Mouse (Mus musculus) liver, adult 2 months (tissue): ENCODE measurements at regions not wholly inside any gene's neighbourhood (a gene's known extent, or its start where the extent isn't known, plus 50 kb on each side); places are given as distances from the start of the nearest gene placed in this dataset.

ENCODE experiments used
- DNase-seq: peaks from one replicate; pipeline ENCODE4 v3.0.0-alpha.2; 2011; ENCODE audit warnings: low read depth, low spot score; ENCODE audit errors: extremely low read depth
- H3K27ac ChIP-seq: fragments of 200-500 bp; replicated peaks from 2 replicates; pipeline ENCODE4 v1.5.1; 2012; ENCODE audit warnings: low read depth, mild to moderate bottlenecking, control low read depth, inconsistent platforms, low read length; ENCODE audit not compliant: insufficient read depth
- H3K27me3 ChIP-seq: fragments of 200-500 bp; 2 replicates; pipeline ENCODE4 v1.6.1; 2012; ENCODE audit warnings: mild to moderate bottlenecking, moderate library complexity, low read length, inconsistent platforms; ENCODE audit not compliant: control insufficient read depth, insufficient read depth
- H3K36me3 ChIP-seq: fragments of 200-500 bp; 2 replicates; pipeline ENCODE4 v1.6.1; 2012; ENCODE audit warnings: low read length, inconsistent platforms; ENCODE audit not compliant: control insufficient read depth, insufficient read depth
- H3K4me1 ChIP-seq: fragments of 200-500 bp; 2 replicates; pipeline ENCODE4 v1.6.1; 2011; ENCODE audit warnings: low read length; ENCODE audit not compliant: control insufficient read depth, insufficient read depth
- H3K4me3 ChIP-seq: fragments of 200-500 bp; 2 replicates; pipeline ENCODE4 v1.5.1; 2011; ENCODE audit warnings: low read depth, mild to moderate bottlenecking, control low read depth, low read length, moderate library complexity; ENCODE audit not compliant: insufficient read depth
- H3K79me2 ChIP-seq: fragments of 200-500 bp; 2 replicates; pipeline ENCODE4 v1.6.1; 2012; ENCODE audit warnings: inconsistent platforms, mild to moderate bottlenecking, low read length, moderate library complexity; ENCODE audit not compliant: control insufficient read depth, insufficient read depth
- H3K9ac ChIP-seq: fragments of 200-500 bp; 2 replicates; pipeline ENCODE4 v1.6.1; 2012; ENCODE audit warnings: low read depth, mild to moderate bottlenecking, control low read depth, inconsistent platforms, low read length
- CTCF ChIP-seq: fragments of 200-500 bp; IDR thresholded peaks from 2 replicates; pipeline ENCODE4 v1.5.1; 2011; ENCODE audit warnings: low read depth, low read length, control low read depth
- POLR2A ChIP-seq: fragments of 200-500 bp; IDR thresholded peaks from 2 replicates; pipeline ENCODE4 v1.6.1; 2011; ENCODE audit warnings: low read length, control low read depth; ENCODE audit not compliant: insufficient read depth; ENCODE audit errors: extremely low read depth
- WGBS: fragments of 180-500 bp; shearing (Covaris S2); methylation state at CpG from one replicate; pipeline ENCODE4 v1.1.7; 2018; 5-methylcytosine and 5-hydroxymethylcytosine counted together

GRCm38 (mm10) chr2:171985813-171986572 is 57.3 kb downstream of the Cbln4 start:
- Histone ChIP-seq H3K79me2 (no peaks in the 10 kb centered on the region), H3K27me3 (0 out of 2 replicates have a peak, but pooled peaks cover 3% of the 10 kb centered on the region), H3K27ac (no peak overlapping the region), H3K36me3 (no peaks in the 10 kb centered on the region), H3K4me3 (no peak overlapping the region), H3K9ac (no peak overlapping the region), H3K4me1 (no peaks in the 10 kb centered on the region)
- WGBS: 44% methylated on average over 8 of the region's 8 CpGs
- TF ChIP-seq CTCF (no peak), POLR2A (no peak)
- DNase-seq: no peak

GRCm38 (mm10) chr2:171969311-171969905 is 73.9 kb downstream of the Cbln4 start:
- H3K79me2 ChIP-seq: no peaks in the 10 kb centered on the region
- H3K27me3 ChIP-seq: no peaks in the 10 kb centered on the region
- H3K4me1 ChIP-seq: no peaks in the 10 kb centered on the region
- no peak overlapping the region for H3K9ac ChIP-seq
- TF ChIP-seq CTCF (no peak), POLR2A (no peak)
- no peak overlapping the region for H3K27ac ChIP-seq
- no peaks in the 10 kb centered on the region for H3K36me3 ChIP-seq
- no peak overlapping the region for H3K4me3 ChIP-seq
- 67% methylated on average over 13 of the region's 13 CpGs for WGBS
- no peak for DNase-seq

GRCm38 (mm10) chr2:171946569-171947250 is 96.6 kb downstream of the Cbln4 start:
- no peak overlapping the region for H3K4me3 ChIP-seq
- 77% methylated on average over 7 of the region's 7 CpGs for WGBS
- no peak for DNase-seq
- H3K27ac ChIP-seq: no peak overlapping the region
- no peak overlapping the region for H3K9ac ChIP-seq
- H3K27me3 ChIP-seq: no peaks in the 10 kb centered on the region
- no peak for TF ChIP-seq POLR2A
- no peak for TF ChIP-seq CTCF
- no peaks in the 10 kb centered on the region for H3K4me1 ChIP-seq
- H3K79me2 ChIP-seq: no peaks in the 10 kb centered on the region
- H3K36me3 ChIP-seq: no peaks in the 10 kb centered on the region

GRCm38 (mm10) chr2:171942671-171943070 is 100.6 kb downstream of the Cbln4 start:
- WGBS: 76% methylated on average over 9 of the region's 9 CpGs
- TF ChIP-seq CTCF (no peak), POLR2A (no peak)
- Histone ChIP-seq H3K79me2 (no peaks in the 10 kb centered on the region), H3K27me3 (no peaks in the 10 kb centered on the region), H3K4me3 (no peak overlapping the region), H3K36me3 (no peaks in the 10 kb centered on the region), H3K9ac (no peak overlapping the region), H3K4me1 (no peaks in the 10 kb centered on the region), H3K27ac (no peak overlapping the region)
- no peak for DNase-seq

- WGBS: 88% methylated on average over 13 of the region's 13 CpGs
- DNase-seq: no peak
- TF ChIP-seq CTCF (no peak), POLR2A (no peak)
- Histone ChIP-seq H3K9ac (no peak overlapping the region), H3K27me3 (no peaks in the 10 kb centered on the region), H3K27ac (no peak overlapping the region), H3K36me3 (no peaks in the 10 kb centered on the region), H3K4me1 (no peaks in the 10 kb centered on the region), H3K4me3 (no peak overlapping the region), H3K79me2 (no peaks in the 10 kb centered on the region)
Measured at GRCm38 (mm10) chr2:171935646-171936325, 107.5 kb downstream of the Cbln4 start.
